In the genomic region with DNA sequence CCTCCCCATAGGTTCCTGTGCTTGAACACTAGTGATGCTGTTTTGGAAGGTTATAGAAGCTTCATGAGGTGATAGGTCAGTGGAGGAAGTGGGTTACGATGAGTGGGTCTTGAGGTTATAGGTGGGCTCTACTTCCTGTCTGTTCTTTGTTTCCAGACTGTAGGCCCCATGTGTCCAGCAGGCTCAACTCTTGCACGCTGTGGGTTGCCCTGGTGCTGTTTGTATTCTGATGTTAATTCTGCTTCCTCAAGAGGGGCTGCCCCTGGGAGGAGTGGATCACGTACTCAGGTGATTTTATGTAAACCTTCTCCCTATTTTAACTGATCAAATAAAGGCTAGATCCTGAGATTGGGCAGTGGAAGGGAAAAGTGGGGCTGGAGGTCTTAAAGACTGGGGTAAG, we compare ENCODE assay signal across 35 mouse cellular contexts.
"Had no signal": no experiment of that assay in that cellular context is flagged by ENCODE, and none has a peak within 500 bp of the region (broad histone marks: within the 10 kb centered on the region; RNA-seq: fewer than 3 reads in every experiment).

No protein-coding gene starts in this region.

- H3K36me3 ChIP-seq: heart, embryonic 10.5 days; heart, embryonic 12.5 days; heart, embryonic 13.5 days; heart, embryonic 15.5 days; hindbrain, embryonic 10.5 days; hindbrain, embryonic 12.5 days; hindbrain, embryonic 13.5 days; hindbrain, embryonic 15.5 days; intestine, embryonic 15.5 days had no signal

- DNase-seq: heart, postnatal 10 days; heart, postnatal 14 days; heart, postnatal 36 days; heart, postnatal 4 days; kidney, adult 11 months; kidney, adult 18-20 months; kidney, adult 2 months; kidney, adult 8-10 months; kidney, adult 9 months; kidney, postnatal 10 days; kidney, postnatal 14 days; kidney, postnatal 25 days; kidney, postnatal 36 days; kidney, postnatal 4 days; layer of hippocampus, adult 9-11 months; layer of hippocampus, postnatal 36 days had no signal

- ATAC-seq: hindbrain, embryonic 16.5 days; hindbrain, postnatal 0 days; inflammation-experienced regulatory T-cells, adult 6 months; intestine, embryonic 15.5 days; intestine, embryonic 16.5 days; intestine, postnatal 0 days had no signal

- H3K4me1 ChIP-seq: heart, embryonic 10.5 days; heart, embryonic 12.5 days; heart, embryonic 13.5 days; heart, embryonic 15.5 days; hindbrain, embryonic 10.5 days; hindbrain, embryonic 12.5 days; hindbrain, embryonic 13.5 days; hindbrain, embryonic 15.5 days; intestine, embryonic 15.5 days had no signal

- H3K27ac ChIP-seq: heart, embryonic 10.5 days; heart, embryonic 13.5 days; heart, embryonic 15.5 days; hindbrain, embryonic 10.5 days; hindbrain, embryonic 12.5 days; hindbrain, embryonic 13.5 days; hindbrain, embryonic 14.5 days; hindbrain, embryonic 15.5 days; hindbrain, postnatal 0 days; intestine, embryonic 15.5 days; kidney, postnatal 0 days; layer of hippocampus, adult 2 months; left cerebral cortex, adult 2 months had no signal

- H3K4me2 ChIP-seq: heart, embryonic 11.5 days; heart, embryonic 12.5 days; heart, embryonic 13.5 days; heart, embryonic 15.5 days; hindbrain, embryonic 12.5 days; hindbrain, embryonic 13.5 days; hindbrain, embryonic 14.5 days; hindbrain, embryonic 15.5 days; intestine, embryonic 15.5 days had no signal

- H3K9ac ChIP-seq: heart, embryonic 12.5 days; heart, embryonic 13.5 days; heart, embryonic 15.5 days; hindbrain, embryonic 12.5 days; hindbrain, embryonic 13.5 days; hindbrain, embryonic 14.5 days; hindbrain, embryonic 15.5 days; intestine, embryonic 15.5 days had no signal

- H3K9me3 ChIP-seq: heart, embryonic 10.5 days; heart, embryonic 12.5 days; heart, embryonic 13.5 days; heart, embryonic 15.5 days; hindbrain, embryonic 10.5 days; hindbrain, embryonic 12.5 days; hindbrain, embryonic 13.5 days; hindbrain, embryonic 15.5 days; intestine, embryonic 15.5 days had no signal

- H3K4me3 ChIP-seq: heart, embryonic 10.5 days; heart, embryonic 12.5 days; heart, embryonic 13.5 days; heart, embryonic 15.5 days; hindbrain, embryonic 10.5 days; hindbrain, embryonic 12.5 days; hindbrain, embryonic 13.5 days; hindbrain, embryonic 15.5 days; intestine, embryonic 15.5 days; layer of hippocampus, adult 2 months; left cerebral cortex, adult 2 months had no signal

- H3K27me3 ChIP-seq: heart, embryonic 12.5 days; heart, embryonic 13.5 days; heart, embryonic 15.5 days; hindbrain, embryonic 12.5 days; hindbrain, embryonic 13.5 days; hindbrain, embryonic 15.5 days; intestine, embryonic 15.5 days had no signal
